Mouse (Mus musculus) granulocyte monocyte progenitor cell, adult 5-6 weeks (primary cell): ENCODE measurements around the gene Zbtb8os. TPM values are rescaled to one million over a fixed set of nuclear protein-coding genes. Genes with fewer than 3 reads are reported as not detected.
A peak's percentile ranks its signal among the peaks of the same experiment; 100 is the strongest.

Experiments used
- ATAC-seq: replicated peaks from 2 replicates; pipeline ENCODE4 v1.8.0; 2016; ENCODE audit warnings: mild to moderate bottlenecking, moderate TSS enrichment, inconsistent platforms; ENCODE audit not compliant: poor library complexity, severe bottlenecking
- total RNA-seq, 2 experiments: library from RNA; stranded (forward) in 1 of 2; stranded (reverse) in 1 of 2; fragments of 200-712, 200-1000 nt in 1 of 2; fragments of >200 nt in 1 of 2; fragmentation: Nextera tagmentation in 1 of 2; gene quantifications; 2 replicates each; pipeline ENCODE4 v1.2.3; 2014 to 2017

The Zbtb8os gene
- total RNA-seq (2014; fragmentation: Nextera tagmentation) (87.7 and 90.3 TPM in 2 replicates), total RNA-seq (2017) (67.3 and 124 TPM in 2 replicates)

DNA sequence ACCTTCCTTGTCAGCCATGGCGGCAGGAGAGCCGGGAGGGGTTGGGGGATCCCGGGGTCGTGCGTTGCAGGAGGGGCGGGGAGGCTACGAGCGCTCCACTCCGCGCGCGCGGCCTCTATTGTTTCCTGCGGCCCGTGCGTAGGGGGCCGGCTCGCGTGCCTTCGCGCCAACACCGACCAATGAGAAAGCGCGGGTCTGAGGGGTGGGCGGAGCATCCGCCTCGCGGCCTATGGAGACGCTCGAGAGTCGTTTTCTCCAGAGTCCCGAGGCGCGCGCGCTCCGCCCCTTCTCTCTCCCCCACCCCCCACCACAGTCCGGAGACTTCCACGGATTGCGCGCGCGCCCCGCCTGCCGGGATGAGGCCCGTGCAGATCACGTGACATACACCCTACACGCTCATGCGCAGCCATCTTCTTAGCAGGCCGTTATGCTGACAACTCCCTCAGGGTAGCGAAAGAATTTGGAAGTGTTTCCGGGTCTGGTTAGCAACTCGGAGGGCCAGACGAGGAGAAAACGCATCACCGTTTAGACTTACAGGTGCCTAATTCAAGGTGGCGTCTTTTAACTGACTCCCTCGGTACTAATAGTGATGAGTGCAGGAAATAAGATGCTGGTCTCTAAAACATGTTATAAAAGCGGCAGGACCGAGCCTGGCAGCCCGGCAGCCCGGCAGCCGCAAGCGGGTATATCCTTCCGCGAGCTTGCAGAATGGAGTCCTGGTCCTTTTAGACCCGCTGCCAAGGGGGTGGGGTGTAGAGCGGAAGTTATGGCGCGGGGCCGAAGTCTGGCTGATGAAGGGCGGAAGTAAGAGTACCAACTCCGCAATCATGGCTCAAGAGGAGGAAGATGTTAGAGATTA is at the start of gene Zbtb8os, which contains the start of gene Rbbp4:
Gene Zbtb8os (plus strand): TSS at position 480 of the 859 bp plus-strand sequence.
Gene Rbbp4 (minus strand): TSS at position 155 of the 859 bp plus-strand sequence.
- ATAC-seq = peak; percentile 88

DNA sequence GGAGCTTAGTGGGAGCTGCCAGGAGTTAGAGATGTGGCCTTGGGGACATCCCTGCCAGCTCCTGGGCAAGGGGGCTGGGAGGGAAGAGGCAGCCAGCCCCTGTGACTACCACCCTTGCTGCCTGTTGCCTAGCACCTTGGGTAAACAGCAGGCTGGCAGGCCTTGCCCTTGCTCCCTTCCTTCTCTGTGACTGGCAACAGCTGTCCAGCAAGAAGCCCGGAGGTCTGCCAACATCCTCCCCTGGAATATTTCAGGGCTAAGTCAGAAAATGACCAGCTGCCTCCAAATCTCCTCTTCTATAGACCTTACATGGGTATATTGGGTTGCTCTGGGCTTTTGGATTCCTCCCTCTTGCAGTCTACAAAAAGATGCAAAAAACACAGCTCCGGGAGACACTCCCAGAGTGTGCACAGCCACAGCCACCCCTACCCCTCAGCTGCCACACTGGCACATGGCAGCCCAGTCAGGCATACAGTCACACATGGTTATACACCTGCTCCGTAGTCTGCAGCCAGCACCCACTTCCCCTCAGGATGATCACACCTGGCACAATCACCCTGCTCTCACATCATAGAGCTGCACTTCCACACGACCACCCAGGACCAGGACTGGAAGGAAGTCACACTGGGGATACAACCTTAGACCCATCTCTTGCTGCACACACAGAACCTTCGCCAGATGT is 49.4 kb upstream of the Zbtb8os start:
- peak; percentile 18; the same call in 1 of the 2 replicates for ATAC-seq

DNA sequence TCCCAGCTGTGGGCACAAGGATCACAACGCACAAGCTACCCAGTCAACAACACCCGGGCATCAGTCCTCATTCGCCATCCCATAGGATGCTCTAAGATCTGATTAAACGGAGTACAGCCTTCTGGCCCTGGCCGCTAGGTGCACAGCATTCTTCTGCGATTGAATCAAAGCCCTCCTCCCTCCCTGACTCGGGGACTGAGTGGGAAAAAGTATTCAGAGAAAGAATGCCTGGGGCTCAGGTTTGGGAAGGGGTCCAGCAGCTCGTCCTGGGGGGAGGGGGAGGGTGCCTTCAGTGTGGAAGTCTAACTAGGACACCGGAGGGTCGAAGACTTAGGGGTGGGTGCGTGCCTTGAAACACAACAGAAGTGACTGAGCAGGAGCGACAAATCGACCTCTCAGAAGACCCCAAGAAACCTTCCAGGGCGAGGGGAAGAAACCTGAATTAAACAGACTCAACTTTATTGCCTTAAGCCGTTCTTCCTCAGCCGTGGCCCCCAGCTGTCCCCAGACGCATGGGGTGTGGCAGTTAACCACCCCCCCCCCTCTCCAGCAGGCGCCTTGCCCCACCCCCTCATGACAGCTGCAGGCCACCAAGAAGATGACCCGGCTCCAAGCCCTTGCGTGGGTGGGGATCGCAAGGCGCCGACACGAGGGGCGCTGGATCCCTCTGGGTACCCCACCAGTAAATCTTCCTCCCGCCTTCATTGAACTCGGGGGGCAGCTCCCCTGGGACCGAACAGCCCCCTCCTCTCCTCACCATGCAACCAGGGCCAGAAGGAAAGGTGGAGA is 48.6 kb upstream of the Zbtb8os start:
- peak; percentile 29 for ATAC-seq

DNA sequence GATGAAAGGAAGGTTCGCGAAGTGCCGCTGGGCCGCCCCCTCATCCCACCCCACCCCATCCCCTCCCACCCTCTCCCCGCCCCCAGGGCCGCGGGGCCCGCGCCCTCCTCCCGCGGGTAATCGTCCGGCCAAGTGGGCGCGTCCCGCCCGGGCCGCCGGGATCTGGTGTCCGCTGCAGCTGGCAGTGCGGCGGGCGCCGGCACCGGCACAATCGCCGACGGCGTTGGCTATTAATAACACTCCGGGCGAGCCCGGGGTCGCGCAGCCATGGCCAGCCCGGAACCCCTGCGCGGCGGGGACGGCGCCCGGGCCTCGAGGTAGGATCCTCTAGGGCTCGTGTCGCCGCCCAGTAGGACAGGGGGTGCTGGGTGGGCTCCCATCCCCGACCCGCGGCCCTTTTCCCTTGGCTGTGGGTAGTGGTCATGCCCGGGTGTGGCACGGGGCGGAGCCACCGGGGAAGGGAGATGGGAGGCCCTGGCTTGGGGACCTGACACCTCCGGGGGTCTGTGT is 48.0 kb upstream of the Zbtb8os start, which contains the start of gene Sync:
Gene Sync (plus strand): TSS at position 146 of the 510 bp plus-strand sequence.
- ATAC-seq = peak; percentile 28

DNA sequence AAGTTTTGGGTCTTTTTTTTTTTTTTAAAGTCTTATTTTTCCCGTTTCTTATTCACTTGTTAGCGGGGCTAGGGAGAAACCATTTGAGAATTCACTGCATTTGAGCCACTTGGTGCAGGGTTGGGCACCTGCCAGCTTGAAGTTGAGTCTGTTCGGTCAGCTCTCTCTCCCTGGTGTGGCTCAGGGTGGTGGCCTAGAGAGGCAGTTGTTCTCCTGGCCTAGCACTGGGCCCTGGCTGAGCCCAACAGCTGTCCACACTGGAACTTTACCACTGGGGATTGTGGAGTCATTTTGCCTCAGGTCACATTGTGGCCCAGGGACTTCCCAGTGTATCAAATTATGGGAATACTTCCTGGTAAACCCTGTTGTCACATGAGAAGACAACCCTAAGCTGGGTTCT is 47.4 kb upstream of the Zbtb8os start:
- no peak for ATAC-seq

DNA sequence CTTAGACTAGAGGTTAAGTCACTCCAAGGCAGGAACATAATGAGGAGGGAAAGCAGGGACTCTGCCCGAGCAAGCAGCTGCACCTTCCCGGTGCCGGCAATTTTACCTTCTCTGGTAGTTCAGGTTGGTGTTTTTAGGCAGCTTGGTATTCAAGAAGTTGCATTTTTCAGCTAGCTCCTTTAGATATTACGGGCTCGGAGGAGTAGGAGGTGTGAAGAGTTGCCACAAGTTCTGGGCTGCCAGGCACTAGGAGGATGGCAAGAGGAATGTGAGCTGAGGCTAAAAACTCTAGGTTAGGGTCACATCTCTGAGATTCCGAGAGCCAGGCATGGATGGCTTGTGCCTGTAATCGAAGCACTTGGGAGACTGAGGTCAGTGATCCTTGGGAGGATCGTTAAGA is 45.8 kb upstream of the Zbtb8os start:
- ATAC-seq = no peak

DNA sequence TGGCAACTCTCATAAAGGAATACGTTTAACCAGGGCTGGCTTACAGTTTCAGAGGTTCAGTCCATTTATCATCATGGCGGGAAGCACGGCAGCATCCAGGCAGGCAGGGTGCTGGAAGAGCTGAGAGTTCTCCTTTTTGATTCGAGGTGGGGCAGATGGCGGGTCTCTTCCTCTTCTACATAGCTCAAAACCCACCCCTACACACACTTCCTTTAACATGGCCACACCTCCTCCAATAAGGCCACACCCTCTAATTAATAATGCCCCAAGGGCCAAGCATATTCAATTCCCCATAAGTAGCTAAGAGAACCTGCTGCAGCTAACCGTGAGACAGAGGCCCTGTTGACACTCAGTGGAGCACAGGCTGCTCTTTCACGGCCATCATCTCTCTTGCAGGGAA is 42.7 kb upstream of the Zbtb8os start:
- peak; percentile 86 for ATAC-seq

DNA sequence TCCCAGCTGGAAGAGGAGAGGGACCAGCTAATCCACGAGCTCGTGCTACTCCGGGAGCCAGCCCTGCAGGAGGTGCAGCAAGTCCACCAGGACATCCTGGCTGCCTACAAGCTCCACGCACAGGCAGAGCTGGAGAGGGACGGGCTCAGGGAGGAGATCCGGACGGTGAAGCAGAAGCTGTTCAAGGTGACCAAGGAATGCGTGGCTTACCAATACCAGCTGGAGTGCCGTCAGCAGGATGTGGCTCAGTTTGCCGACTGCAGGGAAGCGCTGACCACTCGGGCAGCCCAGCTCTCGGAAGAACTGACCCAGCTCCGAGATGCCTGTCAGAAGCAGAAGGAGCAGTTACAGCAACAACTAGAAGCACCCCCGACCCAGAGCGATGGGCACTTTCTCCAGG is 41.8 kb upstream of the Zbtb8os start:
- no peak for ATAC-seq

DNA sequence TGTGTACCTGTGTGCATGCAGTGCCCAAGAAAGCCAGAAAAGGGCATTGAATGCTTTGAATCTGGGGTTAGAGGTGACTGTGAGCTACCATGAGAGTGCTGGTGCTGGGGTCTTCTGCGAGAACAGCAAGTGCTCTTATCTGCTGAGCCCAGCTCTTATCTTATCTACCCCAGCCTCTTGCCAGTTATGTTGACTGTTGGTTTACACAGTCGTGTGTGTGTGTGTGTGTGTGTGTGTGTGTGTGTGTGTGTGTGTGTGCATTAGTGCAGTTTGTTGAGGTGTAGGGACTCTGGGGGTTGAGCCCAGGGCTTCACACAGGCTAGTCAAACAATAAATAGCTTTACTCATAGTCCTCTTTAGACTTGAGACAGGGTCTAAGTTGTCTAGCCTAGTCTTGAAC is 40.3 kb upstream of the Zbtb8os start:
- ATAC-seq = no peak

DNA sequence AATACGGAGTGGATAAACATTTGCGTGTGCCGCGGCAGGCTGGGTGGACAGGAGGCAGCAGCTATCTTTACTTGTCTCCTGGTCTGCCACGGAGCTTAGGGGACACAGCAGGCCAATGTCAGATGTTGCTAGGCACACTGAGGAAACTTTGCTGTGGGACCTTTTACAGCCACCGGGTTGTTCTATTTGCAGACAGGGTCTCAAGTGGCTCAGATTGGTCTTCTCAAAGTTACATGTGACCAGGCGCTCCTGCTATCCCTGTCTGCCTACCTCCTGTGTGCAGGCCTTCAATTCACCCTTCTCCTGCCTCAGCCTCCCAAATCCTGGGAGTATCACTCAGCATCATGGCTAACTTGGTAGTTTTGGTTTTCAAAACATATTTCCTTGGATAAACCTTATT is 39.4 kb upstream of the Zbtb8os start:
- no peak for ATAC-seq

DNA sequence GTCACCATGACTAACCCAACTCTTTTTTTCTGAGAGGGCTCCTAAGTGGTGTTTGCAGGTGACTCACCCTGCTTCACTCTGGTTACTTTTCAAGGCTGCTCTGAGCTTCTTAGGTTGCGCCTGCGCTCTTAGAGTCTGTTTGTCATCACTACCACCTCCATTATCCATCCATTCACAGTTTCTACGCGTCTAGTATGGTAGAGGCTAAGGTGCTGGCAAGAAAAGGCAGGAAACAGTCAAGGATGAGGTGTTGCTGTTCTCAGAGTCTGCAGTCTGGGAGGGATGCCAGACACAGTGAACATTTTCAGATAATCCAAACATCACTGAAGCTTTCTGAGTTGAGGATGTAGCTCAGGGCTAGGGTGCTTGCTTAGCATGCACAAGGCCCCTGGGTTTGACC is 37.8 kb upstream of the Zbtb8os start:
- no peak for ATAC-seq

DNA sequence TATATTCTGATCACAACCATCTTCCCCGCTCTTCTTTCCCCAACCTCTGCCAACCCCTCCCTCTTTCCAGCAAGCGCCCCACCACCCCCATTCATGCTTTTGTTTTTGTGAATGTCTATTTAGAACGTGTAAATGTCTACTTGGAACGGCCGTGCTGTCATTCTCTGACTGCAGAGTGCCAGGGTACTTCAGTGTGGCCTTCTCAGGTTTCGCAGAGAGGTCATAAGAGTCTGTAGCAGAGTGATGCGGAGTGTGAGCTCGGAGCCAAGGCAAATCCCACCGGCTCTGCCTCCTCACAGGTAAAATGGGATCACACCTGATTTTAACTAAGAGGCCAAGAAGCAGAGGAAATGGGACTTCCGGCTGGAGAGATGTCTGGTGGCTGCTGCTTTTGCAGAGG is 36.4 kb upstream of the Zbtb8os start:
- ATAC-seq = no peak

DNA sequence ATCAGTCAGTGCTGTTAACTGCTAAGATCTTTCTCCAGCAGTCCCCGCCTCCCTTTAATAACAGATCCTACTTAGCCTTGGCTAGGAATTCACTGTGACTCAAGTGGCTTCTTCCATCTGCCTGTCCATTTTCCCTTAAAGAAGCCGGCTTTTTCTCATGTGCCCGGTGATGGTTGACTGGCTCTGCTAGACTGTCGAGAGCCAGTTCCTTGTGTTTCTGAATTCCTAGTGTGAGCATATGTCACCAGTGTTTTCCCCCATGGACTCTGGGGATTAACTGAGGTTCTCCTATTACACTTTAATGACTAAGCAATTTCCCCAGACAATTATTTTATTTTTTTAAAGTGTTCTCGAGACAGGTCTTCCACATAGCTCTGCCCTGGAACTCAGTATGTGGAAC is 32.1 kb upstream of the Zbtb8os start:
- no peak for ATAC-seq

DNA sequence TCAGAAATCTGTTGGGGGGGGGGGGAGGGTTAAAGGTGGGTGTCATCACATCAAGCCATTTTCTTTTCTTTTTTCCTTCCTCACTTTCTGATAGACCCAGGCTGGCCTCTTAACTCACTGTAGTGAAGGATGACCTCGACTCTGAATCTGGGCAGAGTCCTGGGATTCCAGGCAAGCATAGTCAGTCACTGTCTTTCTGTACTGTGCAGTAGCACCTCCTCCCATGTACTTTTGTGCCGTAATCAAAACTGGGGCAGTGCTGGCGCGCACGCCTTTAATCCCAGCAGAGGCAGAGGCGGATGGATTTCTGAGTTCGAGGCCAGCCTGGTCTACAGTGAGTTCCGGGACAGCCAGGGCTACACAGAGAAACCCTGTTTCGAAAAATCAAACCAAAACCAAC is 31.7 kb upstream of the Zbtb8os start:
- ATAC-seq = no peak

DNA sequence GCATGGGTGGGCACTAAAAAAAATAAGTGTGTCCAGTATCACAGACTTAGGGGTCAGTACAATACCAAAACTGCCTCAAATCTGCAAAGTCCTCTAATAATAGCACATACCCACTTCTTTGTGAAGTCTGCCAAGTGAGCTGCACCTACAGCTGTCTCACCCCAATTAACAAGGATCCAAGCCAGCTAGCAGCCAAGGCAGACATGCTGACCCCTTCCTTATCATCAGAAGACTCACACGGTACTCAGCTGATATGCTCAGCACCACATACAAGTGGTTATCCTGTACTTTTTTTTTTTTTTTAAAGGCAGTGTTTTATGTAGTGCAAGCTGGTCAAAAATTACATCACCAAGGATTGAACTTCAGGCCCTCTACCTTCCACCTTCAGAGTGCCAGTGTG is 31.2 kb upstream of the Zbtb8os start:
- ATAC-seq = no peak

DNA sequence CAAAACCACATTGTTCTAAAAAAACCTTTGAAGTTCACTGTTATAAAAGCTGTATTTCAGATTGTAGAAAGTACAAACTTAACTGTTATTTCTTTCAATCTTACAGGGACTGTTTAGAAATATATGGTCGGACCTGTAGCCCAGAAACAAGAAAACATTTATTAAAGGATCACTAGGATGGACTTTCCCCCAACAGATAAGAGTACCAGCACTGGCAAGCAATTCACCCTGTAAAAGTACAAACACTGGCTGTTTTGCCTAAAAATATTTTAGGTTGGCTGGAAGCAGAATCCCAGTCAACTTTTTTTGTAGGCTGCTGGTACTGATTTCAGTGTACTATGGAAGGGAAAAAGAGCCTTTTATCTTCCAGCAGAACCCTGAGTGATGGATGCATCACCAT is 27.6 kb upstream of the Zbtb8os start:
- ATAC-seq = no peak

DNA sequence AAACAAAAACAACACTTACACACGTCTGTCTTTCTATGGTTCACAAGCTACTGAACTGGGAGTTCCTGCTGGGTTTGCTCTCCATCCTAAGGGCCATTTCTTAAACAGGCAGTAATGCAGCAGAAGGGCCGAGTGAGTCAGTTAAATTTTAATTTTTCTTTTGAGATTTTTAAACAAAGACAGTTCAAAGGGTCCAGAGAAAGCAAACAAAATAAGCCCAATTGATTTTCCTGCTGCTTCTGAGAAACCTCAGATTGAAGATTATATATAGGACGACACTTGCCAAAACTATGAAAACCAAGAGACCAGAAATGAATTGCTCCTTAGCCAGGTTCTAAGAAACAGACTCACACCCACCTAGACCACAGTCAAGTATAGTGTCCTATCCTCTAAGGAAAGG is 21.6 kb upstream of the Zbtb8os start:
- no peak for ATAC-seq

DNA sequence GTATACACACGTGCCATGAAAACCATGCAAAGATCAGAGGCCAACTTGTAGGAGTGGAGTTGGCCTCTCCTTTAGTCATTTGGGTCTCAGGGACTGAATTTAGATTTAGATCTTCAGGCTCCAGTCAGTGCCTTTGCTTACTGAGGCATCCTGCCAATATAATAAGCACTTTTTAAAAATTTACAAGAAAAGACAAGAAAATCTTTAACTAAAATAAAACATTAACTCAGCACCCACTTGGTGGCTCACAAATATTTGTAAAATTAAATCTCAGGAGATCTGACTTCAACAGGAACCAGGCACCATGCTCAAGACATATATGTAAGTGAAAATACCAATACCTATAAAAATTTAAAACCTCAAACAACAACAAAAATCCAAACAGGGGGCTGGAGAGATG is 14.6 kb upstream of the Zbtb8os start:
- no peak for ATAC-seq

DNA sequence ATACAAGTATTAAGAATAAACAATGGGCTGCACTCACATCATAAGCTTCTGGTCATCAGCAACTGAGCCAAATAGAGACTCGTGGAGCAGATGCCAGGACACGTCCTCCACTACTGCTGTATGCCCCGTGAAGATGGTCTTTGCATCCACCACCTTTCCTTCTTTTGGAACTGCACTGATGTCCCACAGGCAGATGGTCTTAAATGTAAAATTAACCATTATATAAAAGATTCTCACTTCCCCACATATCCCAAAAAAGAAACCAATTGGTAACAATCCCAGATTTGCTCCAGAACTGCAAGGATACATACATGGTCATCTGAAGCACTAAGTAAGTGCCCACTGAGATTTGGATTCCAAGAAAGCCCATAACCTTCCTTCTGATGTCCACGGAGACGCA is 13.5 kb upstream of the Zbtb8os start:
- no peak for ATAC-seq

DNA sequence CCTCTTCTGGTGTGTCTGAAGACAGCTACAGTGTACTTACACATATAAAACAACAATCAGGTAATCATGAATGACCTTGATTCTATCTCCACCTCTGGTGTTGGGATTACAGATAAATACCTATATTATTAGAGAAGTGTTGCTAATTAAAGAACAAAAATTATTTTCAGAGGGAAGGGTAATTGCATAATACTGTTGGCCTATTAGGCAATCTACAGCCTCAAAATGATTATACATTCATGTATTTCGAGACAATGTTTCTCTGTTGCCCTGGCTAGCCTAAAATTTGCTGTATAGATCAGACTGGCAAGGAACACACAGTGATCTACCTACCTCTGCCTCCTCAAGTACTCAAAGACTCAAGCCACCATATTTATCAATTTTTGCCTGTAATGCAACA is 12.0 kb upstream of the Zbtb8os start:
- no peak; the same call in 1 of the 2 replicates for ATAC-seq

DNA sequence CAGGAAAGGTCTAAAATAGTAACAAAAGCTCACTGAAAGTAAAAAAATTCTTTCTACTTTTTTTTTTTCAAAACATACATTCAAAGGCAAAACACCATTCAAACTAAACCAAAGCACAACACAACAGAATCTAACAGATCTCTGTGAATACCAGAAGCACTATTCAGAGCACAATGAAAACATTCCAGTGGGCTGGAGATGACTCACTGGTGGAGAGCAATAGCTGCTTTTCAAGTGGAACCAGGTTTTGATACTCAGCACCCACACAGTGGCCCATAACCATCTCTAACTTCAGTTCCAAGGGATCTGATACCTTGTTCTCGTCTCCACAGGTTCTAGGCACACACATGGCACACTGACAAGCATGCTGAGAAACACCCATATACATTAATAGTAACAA is 10.7 kb upstream of the Zbtb8os start:
- ATAC-seq = no peak
